Mouse (Mus musculus): ENCODE results near the gene Srf.
A peak's percentile ranks its signal among the peaks of the same experiment; 100 is the strongest.

Gene Srf

DNA sequence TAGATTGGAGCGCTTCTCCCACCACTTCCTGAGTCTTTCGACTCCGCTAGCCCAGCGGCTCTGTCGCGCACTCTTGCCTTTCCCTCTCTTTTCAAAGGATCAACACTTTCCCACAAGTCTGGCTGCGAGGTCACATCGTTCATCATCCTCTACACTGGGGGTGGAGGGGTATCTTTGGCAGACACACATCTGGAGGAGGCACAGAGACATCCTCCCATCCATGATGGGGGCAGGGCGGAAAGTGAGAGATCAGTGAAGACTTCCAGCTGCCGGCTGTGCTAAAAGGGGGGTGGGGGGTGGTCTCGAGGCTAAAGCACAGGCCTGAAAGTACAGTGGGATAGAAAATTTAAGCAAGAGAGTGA is 590 bp upstream of the Srf start:
- peak in 1 of 2 experiments; percentile 55 for DNase-seq (ENCODE audit: low spot score in 2 of 2)

DNA sequence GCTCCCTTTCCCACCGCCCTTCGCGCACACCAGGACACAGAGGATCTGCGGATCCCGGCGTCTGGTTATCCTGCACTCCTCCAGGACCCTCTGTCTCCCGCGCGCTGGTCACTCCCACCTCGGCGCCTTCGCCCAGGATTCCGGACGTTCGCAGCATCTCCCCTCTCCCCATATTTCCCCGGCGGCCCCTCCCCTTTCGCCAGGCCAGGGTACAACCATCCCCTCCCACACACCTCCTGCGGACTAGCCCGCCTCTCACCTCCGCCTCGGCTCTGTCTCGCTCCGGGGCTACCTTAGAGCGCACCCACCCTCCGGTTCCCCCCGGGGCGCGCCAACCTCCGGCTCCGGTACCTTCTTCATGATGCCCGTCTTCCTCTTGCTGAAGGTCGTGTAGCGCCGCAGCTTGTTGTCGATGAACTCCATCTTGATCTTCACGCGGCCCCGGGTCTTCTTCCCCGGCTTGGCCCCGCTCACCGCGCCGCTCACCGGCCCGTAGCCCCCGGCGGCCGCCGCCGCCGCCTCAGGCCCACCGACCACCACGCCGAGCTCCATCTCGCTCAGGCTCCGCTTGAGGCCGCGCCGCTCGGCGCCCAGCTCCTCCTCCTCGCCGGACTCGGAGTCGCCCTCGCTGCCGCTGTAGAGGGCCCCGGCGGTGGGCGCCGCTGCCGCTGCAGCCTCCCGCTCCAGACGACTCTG is 850 bp downstream of the Srf start:
- DNase-seq (ENCODE audit: low spot score in 2 of 2), result peak; percentile 66 to 75

DNA sequence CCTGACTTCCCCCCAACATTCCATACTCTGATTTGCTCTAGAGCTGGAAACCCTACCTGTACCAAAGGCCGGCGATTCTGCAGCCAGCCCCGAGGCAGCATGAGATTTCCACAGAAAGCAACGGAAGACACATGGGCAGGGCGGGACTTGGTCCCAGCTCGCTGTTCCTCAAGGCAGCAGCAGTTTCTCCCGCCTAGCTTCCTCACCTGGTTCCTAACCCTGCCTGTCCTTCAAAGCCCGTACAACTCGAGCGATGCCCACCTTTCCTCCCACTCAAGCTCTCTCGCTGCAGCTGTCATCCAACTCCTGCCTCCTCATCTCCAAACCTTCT is 1.4 kb downstream of the Srf start:
- DNase-seq (ENCODE audit: low spot score in 2 of 2), result no peak

DNA sequence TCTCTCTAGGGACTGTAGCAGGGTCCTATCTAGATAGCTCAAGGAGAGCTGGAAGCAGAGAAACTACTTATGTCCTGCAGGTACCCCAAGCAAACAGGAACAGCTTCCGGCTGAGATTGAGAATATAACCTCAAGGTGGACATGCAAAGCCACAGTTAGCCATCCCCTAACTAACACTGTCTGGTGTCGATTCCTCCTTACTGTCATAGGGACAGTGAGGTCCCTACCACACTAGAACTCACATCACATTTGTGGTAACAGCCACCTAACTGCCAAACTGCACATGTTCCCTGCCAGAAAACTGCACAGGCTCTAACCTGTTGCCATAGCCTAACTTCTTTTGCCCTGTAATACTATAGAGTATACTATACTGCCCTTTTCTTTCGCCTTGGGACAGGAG is 2.0 kb downstream of the Srf start:
- no peak for DNase-seq (ENCODE audit: low spot score in 2 of 2)

DNA sequence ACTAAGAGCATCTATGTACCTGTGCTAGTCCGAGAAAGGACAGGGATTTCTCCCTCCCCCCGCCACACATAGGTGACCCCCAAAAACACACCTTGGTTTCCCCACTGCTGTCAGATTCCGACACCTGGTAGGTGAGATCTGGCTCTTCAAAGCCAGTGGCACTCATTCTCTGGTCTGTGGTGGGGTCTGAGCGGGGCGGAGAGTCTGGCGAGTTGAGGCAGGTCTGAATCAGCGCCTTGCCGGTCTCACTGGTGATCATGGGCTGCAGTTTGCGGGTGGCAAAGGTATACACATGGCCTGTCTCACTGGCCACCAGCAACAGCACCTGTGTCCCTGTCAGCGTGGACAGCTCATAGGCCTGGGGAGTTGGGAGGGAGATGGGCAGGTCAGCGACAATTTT is 2.5 kb downstream of the Srf start:
- no peak for DNase-seq (ENCODE audit: low spot score in 2 of 2)

DNA sequence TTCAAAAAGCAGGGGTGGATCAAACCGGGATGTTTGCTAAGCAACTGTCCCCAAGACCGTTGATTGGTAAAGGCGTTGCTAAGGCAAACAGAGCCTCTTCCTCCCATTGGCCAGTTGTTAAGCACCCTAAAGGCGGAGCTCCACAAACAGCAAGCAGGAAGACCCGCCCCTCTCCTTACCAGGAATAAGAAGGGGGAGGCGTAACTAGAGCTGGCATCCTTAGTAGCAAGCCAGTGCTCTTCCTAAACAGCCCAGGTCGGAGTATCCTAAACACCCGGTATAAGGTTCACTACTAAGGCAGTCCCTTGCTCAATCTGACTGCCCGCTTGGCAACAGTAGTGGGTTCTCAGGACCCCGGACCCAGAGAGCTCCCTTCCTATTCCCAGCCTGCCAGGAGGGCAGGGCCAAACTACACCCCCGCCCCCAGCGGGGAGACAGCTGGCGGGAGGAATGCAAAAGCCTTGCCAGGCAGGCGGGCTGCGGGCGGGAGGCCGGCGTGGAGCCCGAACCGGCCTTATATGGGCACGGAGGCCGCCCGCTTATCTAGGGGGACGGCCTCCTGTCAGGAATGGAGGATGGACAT is 3.0 kb downstream of the Srf start:
- peak in 1 of 2 experiments; percentile 61 for DNase-seq (ENCODE audit: low spot score in 2 of 2)

DNA sequence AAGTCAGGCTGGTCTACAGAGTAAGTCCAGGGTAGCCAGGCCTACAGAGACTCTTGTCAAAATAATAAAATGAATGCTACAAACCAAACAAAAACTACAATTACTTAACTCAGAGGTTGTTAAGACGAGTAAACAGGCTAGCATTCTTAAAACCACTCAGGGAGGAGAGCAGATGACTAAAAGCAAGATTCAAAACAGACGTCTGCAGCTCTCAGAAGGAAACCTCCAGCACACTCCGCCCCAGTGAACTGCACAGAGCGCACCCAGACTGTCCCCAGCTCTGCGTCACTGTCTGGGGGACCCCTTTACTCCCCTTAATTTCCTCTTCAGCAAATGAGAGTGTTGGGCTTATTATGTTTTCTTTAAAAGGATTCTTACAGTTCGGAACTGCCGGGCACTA is 3.8 kb downstream of the Srf start:
- DNase-seq (ENCODE audit: low spot score in 2 of 2), result no peak

DNA sequence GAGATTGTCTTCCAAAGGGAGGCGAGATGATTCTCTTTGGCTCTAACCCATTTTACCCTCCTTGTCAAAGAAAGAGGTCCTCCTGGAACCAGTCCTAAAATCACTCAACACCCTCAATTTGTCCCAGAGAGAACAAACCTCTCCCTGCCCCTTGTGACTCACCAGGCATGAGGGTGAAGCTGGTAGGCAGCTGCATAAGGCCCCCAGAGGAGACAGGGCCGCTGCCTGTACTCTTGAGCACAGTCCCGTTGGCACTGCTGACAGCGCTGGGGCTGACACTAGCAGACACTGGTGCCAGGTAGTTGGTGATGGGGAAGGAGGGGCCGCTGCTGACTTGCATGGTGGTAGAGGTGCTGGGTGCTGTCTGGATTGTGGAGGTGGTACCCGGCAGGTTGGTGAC is 4.6 kb downstream of the Srf start:
- DNase-seq (ENCODE audit: low spot score in 2 of 2), result no peak

DNA sequence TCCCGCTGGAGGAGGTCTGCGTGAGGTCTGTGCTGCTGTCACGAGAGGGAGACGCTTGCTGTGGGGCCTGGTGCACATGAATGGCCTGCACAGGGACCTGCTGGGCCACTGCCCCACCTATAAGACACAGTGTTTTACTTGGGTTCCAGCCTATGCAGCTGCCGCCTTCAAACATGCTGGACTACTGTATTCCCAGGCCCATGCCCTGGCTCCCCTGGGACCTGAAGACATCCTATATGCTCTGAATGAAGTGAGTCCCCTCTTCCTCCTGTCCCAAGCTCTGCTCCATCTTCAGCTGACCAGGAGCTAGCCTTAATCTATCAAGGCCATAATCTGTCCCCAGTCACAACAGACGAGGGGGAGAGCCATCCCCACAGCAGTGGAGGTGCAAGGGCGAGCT is 5.1 kb downstream of the Srf start:
- no peak for DNase-seq (ENCODE audit: low spot score in 2 of 2)

DNA sequence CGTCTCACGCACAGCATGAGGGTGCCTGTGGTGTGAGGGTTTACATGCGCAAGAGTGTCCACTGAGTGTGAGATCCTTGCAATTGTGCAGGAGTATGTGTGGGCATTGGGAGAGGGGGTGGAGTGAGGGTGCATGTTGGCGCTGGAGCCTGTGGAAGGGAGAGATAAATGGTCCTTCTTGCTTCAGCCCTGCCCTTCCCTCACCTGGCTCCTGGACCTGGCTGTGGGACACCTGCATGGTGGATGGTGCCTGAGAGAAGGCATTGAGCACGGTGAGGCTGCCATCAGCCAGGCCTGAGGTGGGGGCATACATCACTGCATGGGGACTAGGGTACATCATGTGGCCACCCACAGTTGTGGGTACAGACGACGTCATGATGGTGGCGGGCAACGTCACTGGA is 6.3 kb downstream of the Srf start:
- no peak for DNase-seq (ENCODE audit: low spot score in 2 of 2)

DNA sequence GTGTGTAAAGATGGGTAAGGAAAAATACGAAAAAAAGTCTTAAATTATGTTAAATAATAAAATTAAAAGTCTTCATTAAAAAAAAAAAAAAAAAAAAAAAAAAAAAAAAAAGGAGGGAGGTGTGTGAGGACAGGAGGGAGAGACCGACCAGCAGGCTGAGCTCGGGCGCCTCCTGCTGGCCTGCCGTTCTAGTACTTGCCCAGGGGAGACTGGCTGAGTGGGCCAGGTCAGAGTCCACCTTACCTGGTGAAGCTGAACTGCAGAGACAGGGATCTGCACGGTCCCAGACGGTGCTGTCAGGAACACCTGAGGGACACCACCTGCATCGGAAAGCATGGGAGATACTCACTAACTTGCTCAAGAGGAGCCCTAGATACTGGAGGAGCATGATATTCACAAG is 6.8 kb downstream of the Srf start:
- DNase-seq (ENCODE audit: low spot score in 2 of 2), result peak in 1 of 2 experiments; percentile 70

DNA sequence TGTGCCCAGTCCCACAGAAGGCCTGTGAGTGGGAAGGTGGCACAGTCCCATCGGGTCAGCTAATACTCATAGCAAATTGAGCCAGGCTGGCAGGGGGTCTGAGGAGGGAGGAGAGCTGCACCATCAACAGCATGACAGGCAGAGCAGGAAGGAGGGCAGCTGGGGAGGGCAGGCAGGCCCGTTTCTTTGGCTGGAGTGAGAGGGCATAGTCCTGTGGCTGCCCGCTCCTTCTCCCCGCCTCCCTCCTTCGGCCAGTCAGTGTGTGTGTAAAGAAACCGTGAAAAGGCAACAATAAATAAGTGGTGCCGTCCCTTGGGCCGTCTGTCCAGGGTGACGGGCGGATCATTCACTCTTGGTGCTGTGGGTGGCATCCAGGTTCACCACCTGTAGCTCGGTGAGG is 7.2 kb downstream of the Srf start:
- DNase-seq (ENCODE audit: low spot score in 2 of 2), result no peak

DNA sequence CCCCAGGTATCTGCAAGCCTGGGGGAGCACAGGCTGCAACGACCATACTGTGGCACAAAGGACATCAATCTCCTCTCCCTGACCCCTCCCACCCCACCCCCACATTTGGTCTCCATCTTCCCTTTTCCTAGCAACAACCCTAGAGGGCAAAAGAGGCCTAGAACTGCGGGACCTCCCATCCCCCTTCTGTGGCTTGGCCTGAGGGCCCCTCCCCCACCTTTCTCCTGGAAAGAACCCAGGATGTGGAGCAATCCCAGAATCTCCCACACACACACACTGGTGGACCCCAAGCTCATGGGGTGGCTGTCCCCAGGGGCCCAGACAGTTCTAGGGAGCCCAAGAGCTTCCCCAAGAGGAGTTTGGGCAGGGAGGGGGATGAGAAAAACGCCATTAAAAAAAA is 8.1 kb downstream of the Srf start:
- no peak for DNase-seq (ENCODE audit: low spot score in 2 of 2)

DNA sequence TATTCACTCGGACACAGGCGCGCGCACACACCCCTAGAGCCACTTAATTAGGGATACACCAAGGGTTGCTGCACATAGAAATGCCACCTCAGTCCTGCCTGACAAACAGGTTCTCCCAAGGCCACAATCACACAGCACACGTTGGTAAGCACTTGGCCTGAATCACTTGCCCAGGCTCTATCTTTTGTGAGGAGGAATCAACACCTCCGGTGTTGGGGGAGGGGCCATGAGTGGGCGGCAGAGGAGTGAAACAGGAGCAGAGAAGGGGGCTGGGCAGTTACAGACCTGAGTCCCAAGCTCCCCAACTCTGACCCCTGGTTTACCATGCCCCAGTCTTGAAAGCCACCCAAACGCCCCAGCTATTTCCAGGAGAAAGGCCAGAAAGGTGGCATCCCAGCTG is 9.0 kb downstream of the Srf start:
- no peak for DNase-seq (ENCODE audit: low spot score in 2 of 2)

DNA sequence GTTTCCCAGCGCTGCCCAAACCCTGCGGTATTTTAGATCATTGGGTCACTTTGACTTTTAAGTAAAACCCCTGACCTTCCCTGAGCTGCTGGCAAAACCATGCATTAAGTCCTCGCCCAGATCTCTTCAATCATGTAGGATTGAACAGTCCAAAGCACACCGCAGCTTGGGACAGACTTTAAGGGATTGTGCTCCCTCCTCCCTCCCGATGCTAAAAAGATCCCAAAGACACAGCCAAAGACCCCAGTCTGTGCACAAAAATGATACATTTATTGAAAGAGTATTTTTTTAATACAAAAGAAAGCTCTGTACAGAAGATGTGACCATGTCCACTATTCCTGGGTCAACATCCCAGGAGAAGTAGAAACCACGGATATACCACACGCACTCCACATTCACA is 9.4 kb downstream of the Srf start:
- DNase-seq (ENCODE audit: low spot score in 2 of 2), result no peak

DNA sequence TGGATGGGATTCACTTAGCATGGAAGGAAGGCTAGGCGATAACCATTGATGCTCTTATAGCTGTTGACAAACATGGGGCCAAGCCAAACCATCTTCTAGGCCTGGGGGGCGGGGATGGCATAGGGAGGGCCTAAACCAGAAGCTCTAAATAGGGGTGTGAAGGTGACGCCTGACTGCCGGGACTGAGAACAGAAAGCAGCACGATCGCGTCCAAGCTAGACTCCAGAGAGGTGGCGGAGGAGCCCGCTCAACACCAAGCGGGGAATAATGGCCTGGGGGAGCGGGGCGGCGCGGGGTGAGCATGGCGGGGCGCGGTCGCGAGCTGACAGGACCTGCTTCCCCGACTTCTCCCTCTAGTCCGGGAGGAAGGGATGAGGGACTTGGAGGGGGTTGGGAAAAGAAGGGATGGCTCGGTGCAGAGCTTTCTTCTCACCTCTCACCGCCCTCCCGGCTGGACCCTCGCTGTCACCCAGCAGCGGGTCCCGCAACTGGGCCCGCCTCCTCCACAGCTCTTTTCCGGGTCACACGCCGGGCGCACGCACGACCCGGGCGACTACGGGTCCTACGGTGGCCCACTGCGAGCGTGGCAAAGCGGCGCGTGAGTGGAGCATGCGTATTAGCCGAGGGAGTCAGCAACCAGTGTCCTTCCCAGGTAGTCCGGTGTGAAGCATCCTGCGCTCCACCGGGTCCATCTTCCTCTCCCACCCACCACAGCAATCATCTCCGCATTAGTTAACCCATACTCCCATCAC is 10.0 kb downstream of the Srf start, which contains the start of gene Cul9:
Gene Cul9 (minus strand): TSS at position 576 of the 752 bp plus-strand sequence.
- peak in 1 of 2 experiments; percentile 58 for DNase-seq (ENCODE audit: low spot score in 2 of 2)

DNA sequence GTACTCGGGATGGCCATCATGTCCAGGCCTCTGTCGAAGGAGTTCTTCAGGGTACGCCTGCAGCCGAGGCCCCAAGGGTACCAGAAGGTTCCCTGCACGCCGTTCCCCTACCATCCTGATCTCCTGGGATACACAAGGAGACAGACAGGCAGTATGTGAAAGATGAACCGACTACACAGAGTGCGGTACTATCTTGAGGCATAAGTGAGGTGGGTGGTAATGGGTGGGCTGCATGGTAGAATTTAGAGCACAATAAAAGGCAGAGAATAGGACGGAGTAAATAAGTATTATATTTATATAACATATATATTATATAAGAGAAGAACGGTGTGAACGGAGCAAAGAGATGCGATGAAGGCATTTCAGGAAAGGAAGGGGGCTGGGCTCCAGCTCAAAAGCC is 12.3 kb downstream of the Srf start:
- DNase-seq (ENCODE audit: low spot score in 2 of 2), result no peak

DNA sequence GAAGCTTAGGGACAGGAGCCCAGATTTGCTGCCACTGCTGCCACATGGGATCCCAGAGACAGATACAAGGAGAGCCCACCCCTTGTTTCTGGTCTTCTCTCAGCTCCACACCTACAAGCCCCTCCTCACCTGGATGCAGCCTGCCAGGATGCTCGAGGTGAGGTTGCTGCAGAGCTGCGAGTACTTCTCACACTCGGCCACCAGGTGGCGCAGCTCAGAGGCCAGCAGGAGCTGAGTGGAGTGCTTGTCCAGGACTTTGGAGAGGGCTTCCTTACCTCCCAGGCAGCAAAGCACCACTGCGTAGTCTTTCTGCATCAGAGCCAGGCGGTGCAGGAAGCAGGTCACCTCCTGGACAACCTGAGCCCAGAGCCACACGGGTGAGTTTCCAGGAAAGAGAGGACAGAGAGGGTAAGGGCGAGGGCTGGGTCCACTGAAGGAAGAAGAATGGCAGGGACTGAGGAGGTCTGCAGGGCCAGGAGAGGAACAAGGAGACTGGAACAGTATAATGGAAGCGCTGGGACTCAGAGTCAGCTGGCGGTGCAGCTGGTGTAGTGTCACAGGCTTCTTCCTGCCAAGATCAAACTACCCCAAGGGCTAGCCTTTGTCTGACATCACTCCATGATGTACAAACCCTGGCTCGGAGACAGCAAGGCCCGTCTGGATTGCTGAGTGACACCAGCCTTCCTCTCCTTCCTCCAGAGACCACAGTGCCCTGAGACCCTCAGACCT is 30.2 kb downstream of the Srf start:
- DNase-seq (ENCODE audit: low spot score in 2 of 2), result peak; percentile 69 to 82

DNA sequence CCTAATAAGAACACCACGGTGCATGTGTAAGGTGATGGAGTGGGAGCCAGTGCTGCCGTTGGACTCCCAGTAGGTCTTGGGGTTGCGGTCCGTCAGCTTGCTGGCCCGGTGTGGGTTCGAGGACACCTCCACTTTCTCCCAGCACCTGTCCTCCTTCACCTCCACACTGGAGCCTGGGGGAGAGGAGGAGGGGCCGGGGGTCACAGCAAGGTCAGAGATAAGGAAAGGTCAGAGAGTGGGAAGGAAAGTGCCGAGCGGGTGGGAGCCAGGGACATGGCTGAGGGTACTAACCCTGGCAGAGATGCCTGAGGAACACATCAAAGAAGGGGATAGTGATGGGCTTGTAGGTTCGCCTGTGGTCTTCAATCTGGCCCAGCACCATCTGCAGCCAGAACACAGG is 30.9 kb downstream of the Srf start:
- DNase-seq (ENCODE audit: low spot score in 2 of 2), result no peak

DNA sequence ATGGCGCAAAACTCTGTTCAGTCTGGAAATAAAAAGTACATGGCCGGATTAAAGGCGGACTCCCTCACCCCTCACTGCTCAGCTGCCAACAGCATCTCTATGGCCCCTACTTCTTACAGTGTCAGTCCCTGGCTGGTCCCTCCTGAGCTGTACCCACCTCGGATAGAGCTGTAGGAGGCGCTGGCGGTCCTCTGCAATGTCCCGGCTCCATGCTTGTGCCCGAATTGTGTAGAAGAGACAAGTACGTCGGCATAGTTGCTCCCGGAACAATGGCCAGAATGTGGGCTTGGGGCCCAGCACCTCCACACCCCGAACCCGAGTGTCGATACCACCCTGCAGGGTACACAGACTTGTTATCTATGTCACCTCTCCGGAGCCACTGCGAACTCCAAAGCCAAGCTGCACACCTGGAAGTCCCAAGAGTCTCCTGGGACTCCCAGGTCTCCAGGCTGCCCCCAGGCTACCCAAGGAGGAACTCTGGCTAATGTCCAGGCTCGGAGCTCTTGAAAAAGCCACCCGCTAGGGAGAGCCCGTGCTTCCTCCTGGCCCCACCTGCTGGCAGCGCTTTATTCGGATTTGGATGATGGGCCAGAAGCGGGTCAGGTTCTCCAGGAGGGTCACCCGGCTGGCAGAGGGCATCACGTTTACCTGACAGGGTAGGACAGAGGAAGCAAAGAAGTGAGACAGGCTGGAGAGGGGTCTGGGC is 33.9 kb downstream of the Srf start:
- peak in 1 of 2 experiments; percentile 13 for DNase-seq (ENCODE audit: low spot score in 2 of 2)

DNA sequence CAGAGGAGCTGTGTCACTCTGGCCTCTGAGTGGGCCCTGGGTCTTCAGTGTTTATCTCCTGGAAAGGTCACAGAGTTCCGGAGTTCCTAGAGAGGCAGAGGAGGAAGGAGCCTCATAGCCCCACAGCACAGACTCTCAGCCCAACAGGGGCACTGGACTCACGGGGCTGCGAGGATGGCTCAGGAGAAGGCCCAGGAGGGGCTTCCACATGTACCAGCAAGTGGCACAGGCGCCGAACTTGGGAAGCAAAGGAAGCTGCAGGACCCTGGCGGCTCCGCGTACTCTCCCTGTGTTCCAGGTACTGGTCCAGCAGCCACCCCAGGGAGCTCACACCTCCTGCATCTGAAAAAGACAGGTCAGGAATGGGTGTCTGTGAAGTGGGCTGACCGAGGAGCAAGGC is 34.8 kb downstream of the Srf start:
- DNase-seq (ENCODE audit: low spot score in 2 of 2), result no peak

DNA sequence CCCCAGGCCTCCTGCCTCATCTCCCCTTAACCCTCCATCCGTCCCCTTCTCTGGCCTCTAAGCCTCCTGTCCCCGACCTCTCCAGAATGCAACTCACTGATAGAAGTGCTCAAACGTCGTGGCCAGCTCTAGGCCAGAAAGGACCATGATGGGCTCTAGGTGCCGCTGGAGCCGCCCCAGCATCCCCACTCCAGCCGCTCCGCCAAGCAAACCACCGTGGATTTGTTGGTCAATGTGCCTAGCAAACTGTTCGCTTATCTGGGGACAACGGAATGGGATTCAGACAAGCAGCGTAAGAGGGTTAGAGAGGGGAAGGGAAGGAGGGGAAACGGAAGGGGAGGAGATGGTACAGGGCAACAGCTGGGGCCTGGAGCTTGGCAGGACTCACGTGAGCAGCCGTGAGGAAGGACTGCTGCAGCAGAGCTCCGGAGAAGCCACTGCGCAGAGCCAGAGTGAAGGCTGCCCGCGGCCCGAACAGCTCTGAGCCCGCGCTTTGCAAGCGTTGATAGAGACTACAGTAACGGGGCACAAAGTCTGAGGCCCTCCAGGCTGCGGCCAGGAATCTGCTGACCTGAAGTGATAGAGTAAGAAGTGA is 35.5 kb downstream of the Srf start:
- DNase-seq (ENCODE audit: low spot score in 2 of 2), result no peak
